Mouse (Mus musculus): ENCODE measurements at regions not wholly inside any gene's neighbourhood (a gene's known extent, or its start where the extent isn't known, plus 50 kb on each side); places are given as distances from the start of the nearest gene placed in this dataset.

- Histone ChIP-seq H3K9ac (ENCODE audit: control insufficient read depth, low read depth, low read length, poor library complexity, severe bottlenecking) (no peak overlapping the region), H3K27ac (ENCODE audit: control insufficient read depth, low read depth, low read length) (no peak overlapping the region), H3K27me3 (ENCODE audit: control insufficient read depth in 1 of 2, insufficient read depth in 2 of 2, low read length in 2 of 2) (no peaks in the 10 kb centered on the region), H3K36me3 (ENCODE audit: control insufficient read depth in 1 of 2, insufficient read depth in 2 of 2, low read length in 2 of 2) (no peaks in the 10 kb centered on the region), H3K4me3 (ENCODE audit: control insufficient read depth in 1 of 2, insufficient read depth in 1 of 2, low read depth in 2 of 2, low read length in 2 of 2) (no peak overlapping the region), H3K79me2 (ENCODE audit: control insufficient read depth, insufficient read depth, low read length, poor library complexity) (no peaks in the 10 kb centered on the region), H3K9me3 (replicated peaks; ENCODE audit: insufficient read depth, low read length) (no peaks in the 10 kb centered on the region), H3K4me1 (ENCODE audit: control insufficient read depth in 1 of 2, insufficient read depth in 2 of 2, low read length in 2 of 2) (no peaks in the 10 kb centered on the region)
- TF ChIP-seq UBTF (IDR thresholded peaks at IDR 0.05; ENCODE audit: borderline replicate concordance, insufficient read depth, low read depth, low read length) = no peak
- TF ChIP-seq POLR2A (IDR thresholded peaks at IDR 0.05; ENCODE audit: control insufficient read depth in 1 of 2, insufficient read depth in 1 of 2, low read depth in 1 of 2, low read length in 2 of 2, poor library complexity in 1 of 2) = no peak
- TF ChIP-seq ZNF384 (IDR thresholded peaks at IDR 0.05; ENCODE audit: low read depth, low read length) = no peak
- no peak for TF ChIP-seq TBP (IDR thresholded peaks at IDR 0.05; ENCODE audit: low read depth, low read length)
- TF ChIP-seq ZKSCAN1 (IDR thresholded peaks at IDR 0.05; ENCODE audit: low read depth, low read length) = no peak
- no peak for TF ChIP-seq MYC (IDR thresholded peaks at IDR 0.05; ENCODE audit: low read depth, low read length)
- no peak for TF ChIP-seq MEF2A (IDR thresholded peaks at IDR 0.05; ENCODE audit: extremely low read depth, insufficient replicate concordance, low read depth, low read length, poor library complexity, severe bottlenecking)
- no peak for TF ChIP-seq TCF12 (IDR thresholded peaks at IDR 0.05; ENCODE audit: low read depth, low read length)
- TF ChIP-seq POLR2AphosphoS5 (IDR thresholded peaks at IDR 0.05; ENCODE audit: borderline replicate concordance, low read depth, low read length) = no peak
- no peak for TF ChIP-seq MAZ (IDR thresholded peaks at IDR 0.05; ENCODE audit: low read depth, low read length)
- no peak for TF ChIP-seq MAFK (IDR thresholded peaks at IDR 0.05; ENCODE audit: borderline replicate concordance, low read depth, low read length)
- TF ChIP-seq NRF1 (IDR thresholded peaks at IDR 0.05; ENCODE audit: insufficient read depth, low read depth, low read length, poor library complexity, severe bottlenecking) = no peak
- no peak for TF ChIP-seq KAT2A (conservative IDR thresholded peaks at IDR 0.05; ENCODE audit: low read depth, low read length)
- no peak for TF ChIP-seq JUND (IDR thresholded peaks at IDR 0.05; ENCODE audit: low read depth, low read length)
- no peak for TF ChIP-seq NELFE (IDR thresholded peaks at IDR 0.05; ENCODE audit: low read depth, low read length)
- TF ChIP-seq CHD2 (IDR thresholded peaks at IDR 0.05; ENCODE audit: low read length) = no peak
- DNase-seq (ENCODE audit: low read depth, low spot score) = no peak
Measured at GRCm38 (mm10) chr15:68644862-68645261, 2144.2 kb upstream of the Lrrc6 start.

GRCm38 (mm10) chr15:68635633-68636032 lies 2134.9 kb upstream of the Lrrc6 start:
- TF ChIP-seq SIN3A (IDR thresholded peaks at IDR 0.05; ENCODE audit: low read length) (no peak), USF2 (IDR thresholded peaks at IDR 0.05; ENCODE audit: borderline replicate concordance in 1 of 2, insufficient read depth in 1 of 2, low read depth in 1 of 2, low read length in 2 of 2) (no peak), E2F4 (IDR thresholded peaks at IDR 0.05; ENCODE audit: borderline replicate concordance, low read depth, low read length) (no peak)
- Histone ChIP-seq H3K27ac (ENCODE audit: control insufficient read depth, low read depth, low read length) (no peak overlapping the region), H3K9me3 (replicated peaks; ENCODE audit: insufficient read depth, low read length) (no peaks in the 10 kb centered on the region)

More at GRCm38 (mm10) chr15:68635633-68636032, 2134.9 kb upstream of the Lrrc6 start:
- Histone ChIP-seq H3K4me3 (ENCODE audit: control insufficient read depth in 1 of 2, insufficient read depth in 1 of 2, low read depth in 2 of 2, low read length in 2 of 2) (no peak overlapping the region), H3K4me1 (ENCODE audit: control insufficient read depth in 1 of 2, insufficient read depth in 2 of 2, low read length in 2 of 2) (no peaks in the 10 kb centered on the region), H3K36me3 (ENCODE audit: control insufficient read depth in 1 of 2, insufficient read depth in 2 of 2, low read length in 2 of 2) (no peaks in the 10 kb centered on the region), H3K27me3 (ENCODE audit: control insufficient read depth in 1 of 2, insufficient read depth in 2 of 2, low read length in 2 of 2) (no peaks in the 10 kb centered on the region), H3K9ac (ENCODE audit: control insufficient read depth, low read depth, low read length, poor library complexity, severe bottlenecking) (no peak overlapping the region), H3K79me2 (ENCODE audit: control insufficient read depth, insufficient read depth, low read length, poor library complexity) (no peaks in the 10 kb centered on the region)
- DNase-seq (ENCODE audit: low read depth, low spot score) = no peak

Measured in MEL (cell line).